Mouse (Mus musculus) heart, adult 2 months (tissue): Measurements from ENCODE around the gene Tpst1.

Experiments used
- CTCF ChIP-seq: fragments of 200-600 bp; IDR thresholded peaks from 2 replicates; pipeline ENCODE4 v1.8.1; 2022; ENCODE audit warnings: antibody characterized with exemption, mild to moderate bottlenecking, moderate library complexity
- POLR2A ChIP-seq: fragments of 200-500 bp; IDR thresholded peaks from 2 replicates; pipeline ENCODE4 v1.6.1; 2011; ENCODE audit warnings: mild to moderate bottlenecking, low read depth, low read length, control low read depth; ENCODE audit not compliant: insufficient read depth

DNA sequence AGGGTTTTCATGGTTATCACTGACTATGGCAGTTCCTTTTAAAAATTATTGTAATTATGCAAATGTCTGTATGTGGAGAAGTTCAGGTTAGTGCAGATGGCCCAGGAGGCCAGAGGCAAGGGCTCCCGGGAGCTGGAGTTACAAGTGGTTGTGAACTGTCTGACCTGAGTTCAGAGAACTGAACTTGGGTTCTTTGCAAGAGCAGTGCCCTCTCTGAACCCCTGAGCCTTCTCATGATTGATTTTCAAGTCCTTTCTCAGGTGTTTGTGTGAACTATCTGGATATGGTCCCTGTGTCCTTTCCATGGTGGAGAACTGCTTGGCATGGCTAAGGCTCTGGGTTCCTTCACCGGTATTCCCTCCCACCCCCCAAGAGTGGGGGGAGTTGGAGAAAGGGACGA is 29.4 kb upstream of the Tpst1 start:
- TF ChIP-seq CTCF, result no peak
- TF ChIP-seq POLR2A, result no peak
